Mouse (Mus musculus): ENCODE data around the gene Gm10277.

GRCm38 (mm10) chr11:77748996-77749395 is 38.6 kb downstream of the Gm10277 start:
- TF ChIP-seq CTCF (IDR thresholded peaks at IDR 0.05; ENCODE audit: control insufficient read depth, insufficient read depth, insufficient replicate concordance, low read depth, low read length): no peak
- no peak for TF ChIP-seq POLR2A (IDR thresholded peaks at IDR 0.05; ENCODE audit: control insufficient read depth, low read depth, low read length)

Data from testis, adult 2 months (tissue).